Mouse (Mus musculus) bone marrow, adult 2 months (tissue): ENCODE measurements around the gene Ascl2.

ENCODE experiments used
- CTCF ChIP-seq: fragments of 200-500 bp; IDR thresholded peaks from 2 replicates; pipeline ENCODE4 v1.5.1; 2011; ENCODE audit warnings: low read length, control low read depth; ENCODE audit not compliant: control insufficient read depth, insufficient read depth
- POLR2A ChIP-seq: fragments of 200-500 bp; IDR thresholded peaks from 2 replicates; pipeline ENCODE4 v1.6.1; 2011; ENCODE audit warnings: low read depth, mild to moderate bottlenecking, control low read depth, low read length, borderline replicate concordance; ENCODE audit not compliant: control insufficient read depth

DNA sequence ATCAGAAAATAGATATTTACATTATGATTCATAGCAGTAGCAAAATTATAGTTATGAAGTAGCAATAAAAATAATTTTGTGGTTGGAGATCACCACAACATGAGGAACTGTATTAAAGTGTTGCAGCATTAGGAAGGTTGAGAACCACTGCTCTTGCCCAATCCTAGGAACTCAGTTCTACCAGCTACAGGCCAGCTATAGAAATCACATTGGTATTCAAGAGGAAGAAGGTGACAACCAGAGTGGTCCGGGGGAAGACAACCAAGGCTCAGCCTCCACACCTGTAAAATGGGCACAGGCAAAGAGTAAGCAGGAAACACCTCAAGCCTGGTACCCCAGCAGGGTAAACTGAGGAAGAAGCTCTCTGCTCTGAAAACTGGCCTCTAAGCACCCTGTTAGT lies 10.2 kb downstream of the Ascl2 start:
- TF ChIP-seq CTCF (no peak), POLR2A (no peak)
